Mouse (Mus musculus): ENCODE data around the gene Ccser2. TPM values are rescaled to one million over a fixed set of nuclear protein-coding genes. Genes with fewer than 3 reads are reported as not detected.
A peak's percentile ranks its signal among the peaks of the same experiment; 100 is the strongest.
"Not testable (repeated sequence)": the region's sequence is repeated elsewhere in the genome, so short reads cannot be mapped to it uniquely, and the experiment has no call there.

Gene Ccser2
- 0.01 and 0.02 TPM in 2 replicates for polyA plus RNA-seq (2012)

GRCm38 (mm10) chr14:36968628-36969147 is at the start of gene Ccser2:
Gene Ccser2 (minus strand): TSS chr14:36968777.
- H3K36me3 ChIP-seq (ENCODE audit: control insufficient read depth): no peaks in the 10 kb centered on the region
- peak within 1 kb of the TSS; percentile 89 for H3K4me3 ChIP-seq (replicated peaks)
- peaks cover 20% of the 10 kb centered on the region for H3K4me1 ChIP-seq (ENCODE audit: control insufficient read depth)
- H3K27me3 ChIP-seq (ENCODE audit: control insufficient read depth): no peaks in the 10 kb centered on the region
- TF ChIP-seq TAL1 (IDR thresholded peaks at IDR 0.05; ENCODE audit: low read length) (no peak), GATA1 (IDR thresholded peaks at IDR 0.05; ENCODE audit: low read length) (no peak)
- no peaks in the 10 kb centered on the region for H3K9me3 ChIP-seq (ENCODE audit: control insufficient read depth, low read length)

- Histone ChIP-seq H3K27me3 (ENCODE audit: control insufficient read depth) (no peaks in the 10 kb centered on the region), H3K4me3 (replicated peaks) (no peak overlapping the region), H3K9me3 (ENCODE audit: control insufficient read depth, low read length) (no peaks in the 10 kb centered on the region), H3K4me1 (ENCODE audit: control insufficient read depth) (no peaks in the 10 kb centered on the region), H3K36me3 (ENCODE audit: control insufficient read depth) (no peaks in the 10 kb centered on the region)
- TF ChIP-seq TAL1 (IDR thresholded peaks at IDR 0.05; ENCODE audit: low read length): no peak
- TF ChIP-seq GATA1 (IDR thresholded peaks at IDR 0.05; ENCODE audit: low read length): no peak
These were observed 47.3 kb upstream of the Ccser2 start for GRCm38 (mm10) chr14:37015894-37016293.

- no peaks in the 10 kb centered on the region for H3K9me3 ChIP-seq (ENCODE audit: control insufficient read depth, low read length)
- no peak overlapping the region for H3K4me3 ChIP-seq (replicated peaks)
- no peaks in the 10 kb centered on the region for H3K4me1 ChIP-seq (ENCODE audit: control insufficient read depth)
- no peaks in the 10 kb centered on the region for H3K27me3 ChIP-seq (ENCODE audit: control insufficient read depth)
- no peak for TF ChIP-seq GATA1 (IDR thresholded peaks at IDR 0.05; ENCODE audit: low read length)
- TF ChIP-seq TAL1 (IDR thresholded peaks at IDR 0.05; ENCODE audit: low read length): no peak
- no peaks in the 10 kb centered on the region for H3K36me3 ChIP-seq (ENCODE audit: control insufficient read depth)
These were observed 45.1 kb upstream of the Ccser2 start for GRCm38 (mm10) chr14:37013644-37014043.

- Histone ChIP-seq H3K9me3 (ENCODE audit: control insufficient read depth, low read length) (no peaks in the 10 kb centered on the region), H3K4me3 (replicated peaks) (no peak overlapping the region), H3K27me3 (ENCODE audit: control insufficient read depth) (no peaks in the 10 kb centered on the region), H3K4me1 (ENCODE audit: control insufficient read depth) (no peaks in the 10 kb centered on the region), H3K36me3 (ENCODE audit: control insufficient read depth) (no peaks in the 10 kb centered on the region)
- TF ChIP-seq GATA1 (IDR thresholded peaks at IDR 0.05; ENCODE audit: low read length): no peak
- no peak for TF ChIP-seq TAL1 (IDR thresholded peaks at IDR 0.05; ENCODE audit: low read length)
These were observed 41.1 kb upstream of the Ccser2 start for GRCm38 (mm10) chr14:37009686-37010085.

- TF ChIP-seq GATA1 (IDR thresholded peaks at IDR 0.05; ENCODE audit: low read length) (no peak), TAL1 (IDR thresholded peaks at IDR 0.05; ENCODE audit: low read length) (no peak)
- H3K27me3 ChIP-seq (ENCODE audit: control insufficient read depth): no peaks in the 10 kb centered on the region
These were observed 37.9 kb upstream of the Ccser2 start for GRCm38 (mm10) chr14:37006489-37006888.

GRCm38 (mm10) chr14:37005865-37006264 is 37.3 kb upstream of the Ccser2 start:
- Histone ChIP-seq H3K36me3 (ENCODE audit: control insufficient read depth) (no peaks in the 10 kb centered on the region), H3K4me3 (replicated peaks) (no peak overlapping the region), H3K9me3 (ENCODE audit: control insufficient read depth, low read length) (no peaks in the 10 kb centered on the region), H3K4me1 (ENCODE audit: control insufficient read depth) (no peaks in the 10 kb centered on the region), H3K27me3 (ENCODE audit: control insufficient read depth) (no peaks in the 10 kb centered on the region)
- TF ChIP-seq GATA1 (IDR thresholded peaks at IDR 0.05; ENCODE audit: low read length): no peak

More at GRCm38 (mm10) chr14:37006489-37006888, 37.9 kb upstream of the Ccser2 start:
- Histone ChIP-seq H3K4me3 (replicated peaks) (no peak overlapping the region), H3K36me3 (ENCODE audit: control insufficient read depth) (no peaks in the 10 kb centered on the region), H3K9me3 (ENCODE audit: control insufficient read depth, low read length) (no peaks in the 10 kb centered on the region), H3K4me1 (ENCODE audit: control insufficient read depth) (no peaks in the 10 kb centered on the region)

GRCm38 (mm10) chr14:37003431-37004095 is 35.0 kb upstream of the Ccser2 start:
- Histone ChIP-seq H3K4me1 (ENCODE audit: control insufficient read depth) (no peaks in the 10 kb centered on the region), H3K36me3 (ENCODE audit: control insufficient read depth) (no peaks in the 10 kb centered on the region), H3K4me3 (replicated peaks) (no peak overlapping the region), H3K9me3 (ENCODE audit: control insufficient read depth, low read length) (no peaks in the 10 kb centered on the region), H3K27me3 (ENCODE audit: control insufficient read depth) (no peaks in the 10 kb centered on the region)
- no peak for TF ChIP-seq GATA1 (IDR thresholded peaks at IDR 0.05; ENCODE audit: low read length)
- TF ChIP-seq TAL1 (IDR thresholded peaks at IDR 0.05; ENCODE audit: low read length): no peak

GRCm38 (mm10) chr14:37002852-37003251 is 34.3 kb upstream of the Ccser2 start:
- no peaks in the 10 kb centered on the region for H3K4me1 ChIP-seq (ENCODE audit: control insufficient read depth)
- H3K27me3 ChIP-seq (ENCODE audit: control insufficient read depth): no peaks in the 10 kb centered on the region
- H3K9me3 ChIP-seq (ENCODE audit: control insufficient read depth, low read length): no peaks in the 10 kb centered on the region
- no peaks in the 10 kb centered on the region for H3K36me3 ChIP-seq (ENCODE audit: control insufficient read depth)
- TF ChIP-seq TAL1 (IDR thresholded peaks at IDR 0.05; ENCODE audit: low read length) (no peak), GATA1 (IDR thresholded peaks at IDR 0.05; ENCODE audit: low read length) (no peak)
- no peak overlapping the region for H3K4me3 ChIP-seq (replicated peaks)

GRCm38 (mm10) chr14:37000780-37001179 is 32.2 kb upstream of the Ccser2 start:
- H3K4me3 ChIP-seq (replicated peaks); H3K4me1 ChIP-seq (ENCODE audit: control insufficient read depth); H3K9me3 ChIP-seq (ENCODE audit: control insufficient read depth, low read length); H3K27me3 ChIP-seq (ENCODE audit: control insufficient read depth); H3K36me3 ChIP-seq (ENCODE audit: control insufficient read depth): not testable (repeated sequence)

GRCm38 (mm10) chr14:36989784-36990183 is 21.2 kb upstream of the Ccser2 start:
- no peaks in the 10 kb centered on the region for H3K4me1 ChIP-seq (ENCODE audit: control insufficient read depth)
- no peaks in the 10 kb centered on the region for H3K36me3 ChIP-seq (ENCODE audit: control insufficient read depth)
- no peak for TF ChIP-seq GATA1 (IDR thresholded peaks at IDR 0.05; ENCODE audit: low read length)
- no peak for TF ChIP-seq TAL1 (IDR thresholded peaks at IDR 0.05; ENCODE audit: low read length)
- H3K4me3 ChIP-seq (replicated peaks): no peak overlapping the region
- H3K27me3 ChIP-seq (ENCODE audit: control insufficient read depth): no peaks in the 10 kb centered on the region
- H3K9me3 ChIP-seq (ENCODE audit: control insufficient read depth, low read length): no peaks in the 10 kb centered on the region
